Mouse (Mus musculus): ENCODE measurements around the gene Map3k15. TPM values are rescaled to one million over a fixed set of nuclear protein-coding genes. Genes with fewer than 3 reads are reported as not detected.

The Map3k15 gene
- 1.8 TPM for polyA plus RNA-seq (2021)

DNA sequence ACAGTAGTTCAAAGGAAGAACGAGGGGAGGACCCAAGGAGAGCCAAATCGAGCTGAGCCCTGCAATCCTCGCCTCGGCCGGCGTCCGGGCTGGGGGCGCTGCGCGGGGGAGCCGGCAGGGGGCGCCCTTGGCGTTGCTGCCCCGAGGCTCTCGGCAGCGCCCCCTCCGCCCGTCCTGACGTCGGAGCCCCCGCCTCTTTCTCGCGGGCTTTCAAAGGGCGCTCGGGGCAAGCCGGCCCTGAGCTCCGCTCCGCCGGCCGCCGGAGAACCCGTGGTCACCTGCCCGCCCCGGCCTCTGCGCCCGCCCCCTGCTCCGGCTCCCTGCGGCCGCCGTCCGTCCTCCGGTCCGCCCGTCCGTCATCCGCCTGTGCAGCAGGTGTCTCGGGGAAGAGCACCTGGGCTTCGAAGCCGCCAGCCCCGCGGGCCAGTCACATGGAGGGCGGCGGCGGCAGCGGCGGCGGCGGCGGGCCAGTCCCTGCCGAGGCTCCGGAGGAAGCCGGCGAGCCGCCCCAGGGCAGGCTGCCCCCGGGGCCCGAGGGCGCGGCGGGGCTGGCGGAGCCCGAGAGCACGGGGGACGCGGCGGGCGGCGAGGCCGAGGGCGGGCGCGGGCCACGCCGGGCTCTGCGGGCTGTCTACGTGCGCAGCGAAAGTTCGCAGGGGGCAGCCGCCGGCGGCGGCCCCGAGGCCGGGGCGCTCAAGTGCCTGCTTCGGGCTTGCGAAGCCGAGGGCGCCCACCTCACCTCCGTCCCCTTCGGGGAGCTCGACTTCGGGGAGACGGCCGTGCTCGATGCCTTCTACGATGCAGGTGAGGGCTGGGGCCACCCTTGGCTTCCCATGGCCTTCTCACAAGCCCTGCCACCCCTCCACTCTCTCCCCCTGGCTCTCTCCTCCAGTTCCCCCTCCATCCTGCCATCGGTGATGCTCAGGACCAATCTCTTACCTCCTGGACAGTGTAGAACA is at the start of gene Map3k15:
Gene Map3k15 (plus strand): TSS at position 432 of the 959 bp plus-strand sequence.
- ChIA-PET POLR2A (no interaction called here), CTCF (interaction anchor here (0.7 to 1.2 kb wide), 4 partner anchors 9 to 58 kb away, joined by 3 to 7 read pairs (median 4); no protein-coding TSS in a partner anchor)
- DNase-seq (ENCODE audit: low read depth, low spot score): no peak
- ATAC-seq: peak; percentile 87
- H3K27me3 ChIP-seq: peaks cover 15% of the 10 kb centered on the region
- peak; percentile 100 for TF ChIP-seq CTCF (IDR thresholded peaks at IDR 0.05)
- in situ Hi-C loops (cut with MboI; ENCODE audit: low pct_unique_long_range_greater_than_20kb): no loop called here

DNA sequence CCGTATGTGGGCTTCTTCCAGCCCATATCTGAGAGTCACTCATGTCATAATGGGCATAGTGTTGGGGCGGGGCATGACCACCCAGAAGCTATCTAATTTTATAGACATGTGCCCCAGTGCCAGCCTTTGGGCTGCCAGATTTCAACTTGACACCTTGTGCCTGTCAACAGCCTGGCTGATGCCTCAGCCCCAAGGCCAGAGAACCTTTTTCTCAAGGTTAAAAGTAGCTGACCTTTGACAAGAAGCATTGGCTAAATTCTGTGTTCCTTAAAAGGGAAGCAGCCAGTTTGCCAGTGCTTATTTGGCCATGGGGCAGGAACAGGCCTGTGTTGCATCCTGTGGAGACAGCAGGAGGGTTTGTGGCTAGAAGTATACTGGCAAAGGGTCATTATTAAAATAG is 45.7 kb upstream of the Map3k15 start:
- peaks cover 13% of the 10 kb centered on the region for H3K27me3 ChIP-seq
- in situ Hi-C loops (cut with MboI; ENCODE audit: low pct_unique_long_range_greater_than_20kb): no loop called here
- ChIA-PET CTCF (no interaction called here), POLR2A (no interaction called here)
- DNase-seq (ENCODE audit: low read depth, low spot score) (no peak), ATAC-seq (no peak)
- TF ChIP-seq CTCF (IDR thresholded peaks at IDR 0.05): no peak

DNA sequence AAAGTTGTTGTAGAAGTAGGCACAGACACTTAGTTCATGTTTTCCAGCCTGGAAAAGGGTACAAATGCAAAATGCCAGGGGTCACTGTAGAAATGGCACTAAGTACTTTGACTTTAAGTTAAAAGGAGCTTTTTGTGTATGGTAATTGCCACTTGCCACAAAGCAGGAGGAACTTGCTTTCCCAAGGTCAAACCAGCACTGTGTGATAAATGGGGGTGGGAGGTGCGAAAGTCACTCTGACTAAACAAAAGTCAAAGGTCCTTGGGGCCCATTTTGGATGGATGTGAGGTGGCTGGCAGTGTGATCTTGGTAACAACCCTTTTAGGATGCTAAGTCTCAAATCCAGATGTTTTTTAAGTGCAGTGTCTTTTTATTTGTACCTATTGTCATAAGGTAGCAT is 44.6 kb upstream of the Map3k15 start:
- POLR2A ChIA-PET: interaction anchor here (0.8 kb wide), 1 partner anchor 52 kb away, joined by 3 read pairs; no protein-coding TSS in a partner anchor
- peaks cover 13% of the 10 kb centered on the region for H3K27me3 ChIP-seq

DNA sequence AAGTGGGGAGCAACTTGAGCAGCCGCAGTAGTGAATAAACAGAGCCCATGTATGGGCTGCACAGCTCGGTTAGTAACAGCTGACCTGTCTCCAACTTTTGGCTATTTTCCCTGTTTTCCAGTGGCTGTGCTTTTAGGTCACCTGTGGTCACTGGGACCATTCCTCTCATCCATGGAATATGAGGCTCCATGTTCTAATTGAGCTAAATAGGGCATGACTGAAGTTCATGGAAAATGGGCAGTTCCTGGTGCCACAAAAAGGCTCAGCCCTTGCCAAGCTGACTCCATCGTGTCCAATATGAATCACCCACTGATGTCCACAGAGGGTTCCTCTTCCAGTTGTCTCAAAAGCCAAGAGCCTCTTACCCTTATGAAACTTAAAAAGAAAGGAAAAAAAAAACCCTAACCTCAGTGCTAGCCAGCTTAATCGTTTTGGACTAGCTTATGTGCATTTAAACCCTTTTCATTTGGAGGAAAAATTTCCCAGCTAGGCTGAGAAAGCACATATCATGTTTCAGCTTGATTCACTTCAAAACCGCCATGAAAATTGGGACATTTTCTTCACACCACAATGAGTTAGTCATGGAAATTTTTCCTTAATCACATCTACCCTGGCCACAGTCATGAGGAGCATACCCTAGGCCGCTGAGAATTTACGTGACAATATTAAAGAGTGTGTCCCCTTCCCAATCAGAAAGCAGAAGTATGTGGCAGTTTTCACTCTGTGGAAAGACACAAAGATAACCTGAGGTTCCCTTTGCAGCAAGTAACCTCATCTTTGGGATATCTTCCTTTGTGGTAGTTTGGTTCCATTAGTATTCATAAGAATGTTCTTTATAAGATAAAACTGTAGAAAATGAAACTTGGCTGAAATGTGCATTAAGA is 34.4 kb upstream of the Map3k15 start:
- no peak for TF ChIP-seq CTCF (IDR thresholded peaks at IDR 0.05)
- DNase-seq (ENCODE audit: low read depth, low spot score): no peak
- H3K27me3 ChIP-seq: peaks cover 16% of the 10 kb centered on the region
- POLR2A ChIA-PET: interaction anchor here (0.6 kb wide), 1 partner anchor 48 kb away, joined by 3 read pairs; no protein-coding TSS in a partner anchor
- CTCF ChIA-PET: interaction anchor here (1.0 kb wide), 1 partner anchor 18 kb away, joined by 3 read pairs; no protein-coding TSS in a partner anchor
- in situ Hi-C loops (cut with MboI; ENCODE audit: low pct_unique_long_range_greater_than_20kb): loop anchor here (25.0 kb wide), 1 partner anchor 516 kb away; no protein-coding TSS in a partner anchor
- ATAC-seq: no peak

More for the DNA sequence above, 44.6 kb upstream of the Map3k15 start:
- no peak for DNase-seq (ENCODE audit: low read depth, low spot score)
- ATAC-seq: no peak
- CTCF ChIA-PET: no interaction called here
- no peak for TF ChIP-seq CTCF (IDR thresholded peaks at IDR 0.05)
- in situ Hi-C loops (cut with MboI; ENCODE audit: low pct_unique_long_range_greater_than_20kb): no loop called here

DNA sequence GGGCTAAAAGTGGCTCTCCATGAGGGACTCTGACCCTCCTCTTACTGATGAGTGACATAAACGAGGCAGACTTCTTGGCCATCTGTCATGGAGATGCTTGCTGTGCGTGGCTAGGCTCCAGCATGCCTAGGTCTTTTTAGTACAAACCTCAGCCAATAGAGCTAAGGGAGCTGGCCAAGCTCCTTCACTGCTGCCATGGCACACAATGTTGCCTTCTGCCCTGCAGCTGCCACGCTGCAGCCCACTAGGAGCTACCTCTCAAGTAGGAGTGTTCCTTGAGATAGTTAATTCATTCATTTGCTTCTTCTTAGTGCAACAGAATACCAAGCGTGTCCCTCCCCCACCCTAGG is 33.8 kb upstream of the Map3k15 start:
- no peak for DNase-seq (ENCODE audit: low read depth, low spot score)
- in situ Hi-C loops (cut with MboI; ENCODE audit: low pct_unique_long_range_greater_than_20kb): loop anchor here (25.0 kb wide), 1 partner anchor 517 kb away; no protein-coding TSS in a partner anchor
- POLR2A ChIA-PET: no interaction called here
- no peak for TF ChIP-seq CTCF (IDR thresholded peaks at IDR 0.05)
- peaks cover 16% of the 10 kb centered on the region for H3K27me3 ChIP-seq
- CTCF ChIA-PET: interaction anchor here (1.0 kb wide), 1 partner anchor 18 kb away, joined by 3 read pairs; no protein-coding TSS in a partner anchor
- ATAC-seq: no peak

DNA sequence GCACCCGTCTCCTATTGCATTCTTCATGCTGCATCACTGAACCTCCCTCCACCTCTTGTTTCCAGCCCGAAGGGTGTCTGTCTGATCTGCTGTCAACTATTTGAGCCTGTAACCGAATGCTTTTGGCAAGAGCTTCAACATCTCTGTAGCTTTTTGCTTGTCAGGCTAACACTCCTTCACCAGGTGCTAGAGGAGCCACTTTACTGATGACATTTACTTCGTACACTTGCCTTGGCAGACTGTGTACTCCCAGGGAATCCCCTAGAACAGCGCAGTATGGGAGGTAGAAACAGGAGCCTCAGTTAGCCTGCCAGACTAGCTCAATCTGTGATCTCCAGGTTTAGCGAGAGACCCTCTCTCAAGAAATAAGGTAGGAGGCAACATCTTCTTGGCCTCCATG is 32.8 kb upstream of the Map3k15 start:
- in situ Hi-C loops (cut with MboI; ENCODE audit: low pct_unique_long_range_greater_than_20kb): loop anchor here (25.0 kb wide), 1 partner anchor 518 kb away; no protein-coding TSS in a partner anchor
- TF ChIP-seq CTCF (IDR thresholded peaks at IDR 0.05): no peak
- CTCF ChIA-PET: no interaction called here
- no peak for ATAC-seq
- H3K27me3 ChIP-seq: peaks cover 16% of the 10 kb centered on the region
- no peak for DNase-seq (ENCODE audit: low read depth, low spot score)
- POLR2A ChIA-PET: no interaction called here

DNA sequence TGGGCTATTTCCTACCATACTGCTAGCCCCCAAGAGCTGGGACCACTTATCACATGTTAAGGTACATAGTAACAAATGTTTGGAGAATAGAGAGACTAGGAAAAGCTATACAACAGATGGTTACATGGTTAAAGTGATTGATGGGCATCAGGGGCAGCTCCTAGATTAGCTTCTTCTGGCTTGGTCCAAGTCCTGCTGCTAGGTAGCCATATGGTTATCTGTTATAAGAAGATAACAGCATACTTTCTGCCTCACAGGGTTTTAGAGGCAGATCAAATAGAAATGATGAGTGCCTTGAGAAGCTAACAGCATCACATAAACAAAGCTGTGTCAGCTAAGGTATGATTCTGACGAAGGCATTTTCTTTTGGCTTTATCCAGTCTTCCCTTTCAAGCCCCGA is 26.8 kb upstream of the Map3k15 start:
- in situ Hi-C loops (cut with MboI; ENCODE audit: low pct_unique_long_range_greater_than_20kb): loop anchor here (5.0 to 25.0 kb wide), 2 partner anchors 334 to 524 kb away; partner anchors contain the start of gene Sh3kbp1
- peaks cover 17% of the 10 kb centered on the region for H3K27me3 ChIP-seq
- POLR2A ChIA-PET: no interaction called here
- CTCF ChIA-PET: interaction anchor here (0.9 kb wide), 1 partner anchor 335 kb away, joined by 3 read pairs; the partner anchor contains the start of gene Sh3kbp1
- no peak for TF ChIP-seq CTCF (IDR thresholded peaks at IDR 0.05)
- ATAC-seq (no peak), DNase-seq (ENCODE audit: low read depth, low spot score) (no peak)

DNA sequence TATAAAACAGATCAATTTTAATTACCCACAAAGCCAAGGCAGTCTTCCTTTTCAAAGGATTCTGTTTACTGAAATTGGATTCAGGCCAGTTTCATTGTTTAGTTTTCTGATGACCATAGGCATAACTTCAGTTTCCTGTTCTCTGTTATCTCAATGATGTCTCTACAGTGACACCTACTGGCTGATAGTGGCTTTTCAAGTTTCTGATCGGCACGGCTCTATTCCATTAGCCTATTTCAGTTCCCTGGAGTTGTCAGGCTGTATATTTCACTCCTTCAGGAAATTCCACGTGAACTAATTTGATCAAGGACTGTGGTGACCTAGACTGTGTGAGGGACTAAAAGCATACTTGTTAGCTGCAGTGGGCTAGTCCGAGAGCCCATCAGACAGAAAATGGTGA is 25.0 kb upstream of the Map3k15 start:
- POLR2A ChIA-PET: no interaction called here

DNA sequence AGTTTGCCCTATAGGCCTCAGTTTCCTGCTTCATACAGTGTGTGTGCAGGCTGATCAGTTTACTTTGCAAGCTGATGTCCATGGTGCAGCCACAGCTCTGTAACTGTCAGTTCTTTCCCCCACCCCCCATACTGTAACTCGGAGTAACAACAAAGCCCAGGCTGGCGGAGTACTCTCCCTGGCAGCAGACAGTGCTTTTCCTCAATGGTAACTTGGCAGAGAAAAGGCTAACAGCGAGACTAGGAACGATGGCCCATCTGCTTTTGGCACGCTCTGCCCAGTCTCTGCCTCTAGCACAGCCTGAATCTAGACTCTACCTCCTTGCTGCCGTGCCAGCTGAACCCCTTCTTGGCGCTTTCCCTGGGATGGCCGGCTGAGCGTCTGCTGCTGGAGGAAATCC is 24.3 kb upstream of the Map3k15 start:
- H3K27me3 ChIP-seq: peaks cover 8% of the 10 kb centered on the region
- ATAC-seq (no peak), DNase-seq (ENCODE audit: low read depth, low spot score) (no peak)
- ChIA-PET CTCF (interaction anchor here (0.9 to 1.7 kb wide), 2 partner anchors 14 to 338 kb away, joined by 4 read pairs; no protein-coding TSS in a partner anchor), POLR2A (no interaction called here)
- in situ Hi-C loops (cut with MboI; ENCODE audit: low pct_unique_long_range_greater_than_20kb): loop anchor here (5.0 to 25.0 kb wide), 2 partner anchors 337 to 527 kb away; partner anchors contain the start of gene Sh3kbp1
- TF ChIP-seq CTCF (IDR thresholded peaks at IDR 0.05): no peak

More for the DNA sequence above, 25.0 kb upstream of the Map3k15 start:
- DNase-seq (ENCODE audit: low read depth, low spot score) (no peak), ATAC-seq (peak; percentile 73)
- in situ Hi-C loops (cut with MboI; ENCODE audit: low pct_unique_long_range_greater_than_20kb): loop anchor here (5.0 to 25.0 kb wide), 2 partner anchors 336 to 526 kb away; partner anchors contain the start of gene Sh3kbp1
- CTCF ChIA-PET: interaction anchor here (0.9 to 1.7 kb wide), 2 partner anchors 13 to 337 kb away, joined by 4 read pairs; no protein-coding TSS in a partner anchor
- peaks cover 9% of the 10 kb centered on the region for H3K27me3 ChIP-seq
- peak; percentile 76 for TF ChIP-seq CTCF (IDR thresholded peaks at IDR 0.05)

DNA sequence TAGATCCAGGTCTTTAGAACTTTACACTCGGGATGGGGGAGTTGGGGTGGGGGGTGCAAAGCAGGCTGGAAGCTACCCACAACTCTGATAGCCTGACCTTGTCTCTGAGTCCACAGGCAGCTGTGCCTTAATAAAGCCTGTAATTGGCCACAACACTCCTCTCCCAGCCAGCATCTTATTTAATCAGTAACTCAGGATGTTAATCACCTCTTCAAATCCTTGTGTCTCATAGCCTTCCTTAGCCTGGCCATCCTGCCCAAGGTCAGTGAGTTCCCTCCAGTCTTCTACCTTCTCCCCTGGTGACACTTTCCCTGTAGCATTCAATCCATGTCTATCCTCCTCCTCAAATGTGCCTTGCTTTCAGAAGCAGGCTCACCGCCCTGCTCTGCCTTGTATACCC is 19.2 kb upstream of the Map3k15 start:
- ChIA-PET CTCF (interaction anchor here (0.9 to 1.4 kb wide), 2 partner anchors 7 to 9 kb away, joined by 3 read pairs; no protein-coding TSS in a partner anchor), POLR2A (no interaction called here)
- peaks cover 12% of the 10 kb centered on the region for H3K27me3 ChIP-seq
- DNase-seq (ENCODE audit: low read depth, low spot score): no peak
- peak; percentile 73 for ATAC-seq
- in situ Hi-C loops (cut with MboI; ENCODE audit: low pct_unique_long_range_greater_than_20kb): loop anchor here (25.0 kb wide), 1 partner anchor 532 kb away; no protein-coding TSS in a partner anchor
- TF ChIP-seq CTCF (IDR thresholded peaks at IDR 0.05): no peak
